Mouse (Mus musculus) myocyte (in vitro differentiated cells): ENCODE measurements around the gene B3gntl1. TPM values are rescaled to one million over a fixed set of nuclear protein-coding genes. Genes with fewer than 3 reads are reported as not detected.

Experiments
- H3K27me3 ChIP-seq: one replicate; pipeline ENCODE4 v1.6.1; 2011; ENCODE audit not compliant: control insufficient read depth, insufficient read depth, insufficient read length
- H3K36me3 ChIP-seq: one replicate; pipeline ENCODE4 v1.6.1; 2011; ENCODE audit not compliant: control insufficient read depth, insufficient read depth
- H3K4me2 ChIP-seq: one replicate; pipeline ENCODE4 v1.6.1; 2011; ENCODE audit warnings: low read depth, control low read depth
- H3K4me3 ChIP-seq: one replicate; pipeline ENCODE4 v1.5.1; 2011; ENCODE audit warnings: mild to moderate bottlenecking, control low read depth, moderate library complexity
- H3K79me2 ChIP-seq: one replicate; pipeline ENCODE4 v1.6.1; 2011; ENCODE audit not compliant: control insufficient read depth, insufficient read depth
- H3ac ChIP-seq: one replicate; pipeline ENCODE4 v1.6.1; 2011; ENCODE audit not compliant: control insufficient read depth, insufficient read length
- CEBPB ChIP-seq: IDR thresholded peaks from 2 replicates; pipeline ENCODE4 v1.6.1; 2011; ENCODE audit warnings: mild to moderate bottlenecking, moderate library complexity; ENCODE audit not compliant: poor library complexity, insufficient read depth, severe bottlenecking
- E2F4 ChIP-seq: IDR thresholded peaks from one replicate; pipeline ENCODE4 v1.6.1; 2011; ENCODE audit warnings: mild to moderate bottlenecking, control low read depth, moderate library complexity; ENCODE audit not compliant: insufficient read depth
- MAX ChIP-seq: IDR thresholded peaks from one replicate; pipeline ENCODE4 v1.6.1; 2011; ENCODE audit warnings: low read depth, mild to moderate bottlenecking, control low read depth
- MYOD1 ChIP-seq, 3 experiments: IDR thresholded peaks; one replicate each; pipeline ENCODE4 v1.6.1; 2011; ENCODE audit warnings: control low read depth in 2 of 3, low read depth in 2 of 3, mild to moderate bottlenecking in 2 of 3, moderate library complexity in 1 of 3; ENCODE audit not compliant: insufficient read length in 2 of 3, control insufficient read depth in 1 of 3
- MYOG ChIP-seq, 3 experiments: IDR thresholded peaks; one replicate each; pipeline ENCODE4 v1.6.1; 2011; ENCODE audit warnings: control low read depth in 2 of 3, low read depth in 2 of 3, mild to moderate bottlenecking in 2 of 3; ENCODE audit not compliant: insufficient read length in 2 of 3, control insufficient read depth in 1 of 3, insufficient read depth in 1 of 3
- POLR2A ChIP-seq: IDR thresholded peaks from one replicate; pipeline ENCODE4 v1.6.1; 2011; ENCODE audit warnings: low read depth, mild to moderate bottlenecking, control low read depth, moderate library complexity; ENCODE audit not compliant: insufficient read length
- POLR2AphosphoS2 ChIP-seq: IDR thresholded peaks from one replicate; pipeline ENCODE4 v1.6.1; 2011; ENCODE audit warnings: low read depth, control low read depth; ENCODE audit not compliant: insufficient read length
- REST ChIP-seq: IDR thresholded peaks from one replicate; pipeline ENCODE4 v1.6.1; 2011; ENCODE audit warnings: mild to moderate bottlenecking, control low read depth, moderate library complexity; ENCODE audit not compliant: insufficient read depth, insufficient read length
- SRF ChIP-seq: IDR thresholded peaks from one replicate; pipeline ENCODE4 v1.6.1; 2011; ENCODE audit warnings: low read depth; ENCODE audit not compliant: control insufficient read depth, insufficient read length
- TCF12 ChIP-seq: IDR thresholded peaks from one replicate; pipeline ENCODE4 v1.6.1; 2011; ENCODE audit warnings: mild to moderate bottlenecking, control low read depth; ENCODE audit not compliant: poor library complexity, insufficient read depth, severe bottlenecking
- TCF3 ChIP-seq: IDR thresholded peaks from one replicate; pipeline ENCODE4 v1.6.1; 2011; ENCODE audit warnings: low read depth, control low read depth; ENCODE audit not compliant: insufficient read length
- USF1 ChIP-seq: IDR thresholded peaks from one replicate; pipeline ENCODE4 v1.6.1; 2011; ENCODE audit warnings: low read depth, mild to moderate bottlenecking, control low read depth, moderate library complexity
- polyA plus RNA-seq: library from polyadenylated mRNA; unstranded; fragments of >200 nt; fragmentation: generic; extraction: Trizol; gene quantifications from one replicate; pipeline ENCODE4 v1.2.1, GENCODE M21; 2012; ENCODE audit warnings: missing spikeins

B3gntl1 gene
- polyA plus RNA-seq, 1 experiment: 5.4 TPM

DNA sequence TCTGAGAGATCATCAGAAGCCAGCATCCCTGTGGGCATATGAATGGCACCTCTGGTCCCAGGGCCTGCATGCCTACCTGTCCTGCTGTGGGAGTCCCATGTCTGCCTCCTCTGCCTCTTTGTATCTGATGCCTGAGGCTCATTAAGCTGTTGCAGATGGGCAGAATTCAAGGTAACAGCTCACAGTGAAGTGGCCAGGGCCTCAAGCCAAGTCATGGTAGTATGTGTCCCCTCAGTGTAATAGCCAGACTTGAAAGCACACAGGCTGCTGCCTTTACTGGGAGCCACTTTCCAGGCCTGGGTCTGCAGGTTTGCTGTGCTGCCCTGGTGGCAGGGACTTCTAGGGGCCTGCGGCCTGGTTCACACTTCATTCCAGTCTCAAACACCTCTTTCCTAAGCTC lies 55.6 kb downstream of the B3gntl1 start:
- no peaks in the 10 kb centered on the region for H3K79me2 ChIP-seq
- no peak overlapping the region for H3K4me2 ChIP-seq
- no peak for TF ChIP-seq SRF
- no peak for TF ChIP-seq POLR2A
- no peak for TF ChIP-seq MYOD1 (IDR thresholded peaks at IDR 0.05; ENCODE audit: control insufficient read depth in 1 of 3, insufficient read length in 2 of 3, low read depth in 2 of 3)
- TF ChIP-seq E2F4: no peak
- no peak for TF ChIP-seq TCF12
- TF ChIP-seq CEBPB: no peak
- no peak for TF ChIP-seq USF1
- no peak for TF ChIP-seq REST
- TF ChIP-seq POLR2AphosphoS2: no peak
- no peak for TF ChIP-seq MYOG (IDR thresholded peaks at IDR 0.05; ENCODE audit: control insufficient read depth in 1 of 3, insufficient read depth in 1 of 3, insufficient read length in 2 of 3, low read depth in 2 of 3)
- TF ChIP-seq TCF3: no peak
- no peak for TF ChIP-seq MAX
- H3K27me3 ChIP-seq: no peaks in the 10 kb centered on the region
- peaks cover 44% of the 10 kb centered on the region for H3K36me3 ChIP-seq
- H3K4me3 ChIP-seq: no peak overlapping the region
- no peak overlapping the region for H3ac ChIP-seq

- Histone ChIP-seq H3K4me3 (no peak overlapping the region), H3K4me2 (no peak overlapping the region), H3K36me3 (peaks cover 44% of the 10 kb centered on the region), H3K79me2 (no peaks in the 10 kb centered on the region), H3ac (no peak overlapping the region), H3K27me3 (no peaks in the 10 kb centered on the region)
- TF ChIP-seq POLR2A (no peak), TCF3 (no peak), MYOG (IDR thresholded peaks at IDR 0.05; ENCODE audit: control insufficient read depth in 1 of 3, insufficient read depth in 1 of 3, insufficient read length in 2 of 3, low read depth in 2 of 3) (no peak), TCF12 (no peak), POLR2AphosphoS2 (no peak), SRF (no peak), E2F4 (no peak), REST (no peak), MAX (no peak)
These were observed 56.5 kb downstream of the B3gntl1 start for GRCm38 (mm10) chr11:121616501-121616900.

DNA sequence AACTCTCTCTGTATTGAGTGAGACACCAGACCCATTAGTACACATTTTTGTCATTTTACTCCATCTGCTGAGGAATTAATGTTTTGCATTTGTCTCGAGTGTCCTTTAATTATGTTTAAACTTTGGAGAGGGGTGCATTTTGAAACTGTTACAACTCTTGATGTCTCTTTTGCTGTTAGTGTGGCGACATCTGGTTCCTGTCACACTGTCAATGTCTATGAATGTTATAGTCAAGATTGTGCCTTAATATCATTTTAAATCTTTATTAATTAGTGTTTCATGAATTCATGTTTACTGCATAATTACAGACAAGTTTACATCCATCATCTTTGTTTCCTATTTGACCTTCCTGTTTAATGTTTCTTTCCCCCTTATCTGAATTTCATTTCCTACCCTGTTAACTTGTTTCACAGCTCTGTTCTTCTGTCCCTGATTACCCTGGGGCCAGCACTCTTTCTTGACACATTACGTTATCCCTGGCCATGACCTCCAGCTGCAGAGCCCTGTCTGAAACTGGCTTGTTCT lies 56.9 kb downstream of the B3gntl1 start:
- Histone ChIP-seq H3K27me3 (no peaks in the 10 kb centered on the region), H3K4me3 (no peak overlapping the region), H3K36me3 (peaks cover 47% of the 10 kb centered on the region), H3K79me2 (no peaks in the 10 kb centered on the region), H3ac (no peak overlapping the region), H3K4me2 (no peak overlapping the region)
- no peak for TF ChIP-seq TCF3
- TF ChIP-seq SRF: no peak
- TF ChIP-seq POLR2AphosphoS2: no peak
- no peak for TF ChIP-seq TCF12

- TF ChIP-seq CEBPB (no peak), USF1 (no peak), REST (no peak), POLR2AphosphoS2 (no peak), MYOD1 (IDR thresholded peaks at IDR 0.05; ENCODE audit: control insufficient read depth in 1 of 3, insufficient read length in 2 of 3, low read depth in 2 of 3) (no peak), SRF (no peak), POLR2A (no peak), TCF3 (no peak), MAX (no peak), E2F4 (no peak), MYOG (IDR thresholded peaks at IDR 0.05; ENCODE audit: control insufficient read depth in 1 of 3, insufficient read depth in 1 of 3, insufficient read length in 2 of 3, low read depth in 2 of 3) (no peak), TCF12 (no peak)
- no peak overlapping the region for H3K4me3 ChIP-seq
These were observed 62.0 kb downstream of the B3gntl1 start for GRCm38 (mm10) chr11:121610976-121611375.

GRCm38 (mm10) chr11:121605604-121606003 lies 67.3 kb downstream of the B3gntl1 start:
- Histone ChIP-seq H3K4me3 (no peak overlapping the region), H3K79me2 (no peaks in the 10 kb centered on the region), H3K4me2 (peak overlapping the region; percentile 36), H3ac (no peak overlapping the region), H3K27me3 (no peaks in the 10 kb centered on the region), H3K36me3 (peaks cover 50% of the 10 kb centered on the region)
- TF ChIP-seq E2F4: no peak
- no peak for TF ChIP-seq POLR2A
- TF ChIP-seq SRF: peak; percentile 55
- TF ChIP-seq MAX: no peak
- peak; percentile 76 to 99 (median 95) for TF ChIP-seq MYOD1 (IDR thresholded peaks at IDR 0.05; ENCODE audit: control insufficient read depth in 1 of 3, insufficient read length in 2 of 3, low read depth in 2 of 3)
- peak; percentile 86 for TF ChIP-seq TCF3
- TF ChIP-seq CEBPB: no peak
- TF ChIP-seq TCF12: peak; percentile 75
- TF ChIP-seq MYOG (IDR thresholded peaks at IDR 0.05; ENCODE audit: control insufficient read depth in 1 of 3, insufficient read depth in 1 of 3, insufficient read length in 2 of 3, low read depth in 2 of 3): peak; percentile 85 to 99 (median 94)
- TF ChIP-seq POLR2AphosphoS2: no peak
- no peak for TF ChIP-seq REST
- no peak for TF ChIP-seq USF1

More at GRCm38 (mm10) chr11:121610976-121611375, 62.0 kb downstream of the B3gntl1 start:
- H3ac ChIP-seq: no peak overlapping the region
- no peaks in the 10 kb centered on the region for H3K79me2 ChIP-seq
- no peak overlapping the region for H3K4me2 ChIP-seq
- H3K27me3 ChIP-seq: no peaks in the 10 kb centered on the region
- H3K36me3 ChIP-seq: peaks cover 44% of the 10 kb centered on the region
